Mouse (Mus musculus) forebrain, embryonic 14.5 days (tissue): ENCODE results near the gene Celf5. TPM values are rescaled to one million over a fixed set of nuclear protein-coding genes. Genes with fewer than 3 reads are reported as not detected.

Source experiments
- ATAC-seq: fragments of 200-750 bp; cut with Nextera tagmentation; 2 replicates; pipeline ENCODE4 v1.8.0; 2017; ENCODE audit warnings: mild to moderate bottlenecking, moderate library complexity
- DNase-seq: peaks from one replicate; pipeline ENCODE4 v3.0.0-alpha.2; 2015; ENCODE audit warnings: low spot score
- H3K27ac ChIP-seq: fragments of 300-500 bp; sonication (generic); 2 replicates; pipeline ENCODE4 v1.5.1; 2014; ENCODE audit warnings: low read depth, mild to moderate bottlenecking, control low read depth, low read length, moderate library complexity
- H3K27me3 ChIP-seq: fragments of 300-500 bp; sonication (generic); replicated peaks from 2 replicates; pipeline ENCODE4 v1.6.1; 2014; ENCODE audit warnings: low read length, control low read depth, mixed read lengths; ENCODE audit not compliant: control insufficient read depth, insufficient read depth
- H3K36me3 ChIP-seq: fragments of 300-500 bp; sonication (generic); 2 replicates; pipeline ENCODE4 v1.6.1; 2014; ENCODE audit warnings: low read length, control low read depth; ENCODE audit not compliant: control insufficient read depth, insufficient read depth
- H3K4me1 ChIP-seq: fragments of 300-500 bp; sonication (generic); 2 replicates; pipeline ENCODE4 v1.6.1; 2014; ENCODE audit warnings: antibody characterized with exemption, low read length, control low read depth; ENCODE audit not compliant: control insufficient read depth, insufficient read depth
- H3K4me2 ChIP-seq: fragments of 300-500 bp; sonication (generic); 2 replicates; pipeline ENCODE4 v1.6.1; 2014; ENCODE audit warnings: mild to moderate bottlenecking, control low read depth, low read length
- H3K4me3 ChIP-seq: fragments of 300-500 bp; sonication (generic); 2 replicates; pipeline ENCODE4 v1.5.1; 2014; ENCODE audit warnings: low read depth, low read length, control low read depth
- H3K9ac ChIP-seq: fragments of 300-500 bp; sonication (generic); 2 replicates; pipeline ENCODE4 v1.6.1; 2014; ENCODE audit warnings: mild to moderate bottlenecking, low read length, control low read depth, moderate library complexity
- H3K9me3 ChIP-seq: fragments of 300-500 bp; sonication (generic); replicated peaks from 2 replicates; pipeline ENCODE4 v1.6.1; 2016; ENCODE audit warnings: low read length, control low read depth, mixed read lengths; ENCODE audit not compliant: control insufficient read depth
- WGBS: fragments of 180-500 bp; shearing (Covaris S2); extraction: QIAGEN DNeasy Blood & Tissue Kit; methylation state at CpG from one replicate; pipeline ENCODE4 v1.1.7; 2014; 5-methylcytosine and 5-hydroxymethylcytosine counted together
- polyA plus RNA-seq: library from polyadenylated mRNA; unstranded; fragments of >200 nt; fragmentation: Nextera tagmentation; extraction: Ambion mirVana; gene quantifications from 2 replicates; pipeline ENCODE4 v1.2.1, GENCODE M21; 2014

Gene Celf5
- polyA plus RNA-seq, 1 experiment from 2014 or later: 57.9 TPM

DNA sequence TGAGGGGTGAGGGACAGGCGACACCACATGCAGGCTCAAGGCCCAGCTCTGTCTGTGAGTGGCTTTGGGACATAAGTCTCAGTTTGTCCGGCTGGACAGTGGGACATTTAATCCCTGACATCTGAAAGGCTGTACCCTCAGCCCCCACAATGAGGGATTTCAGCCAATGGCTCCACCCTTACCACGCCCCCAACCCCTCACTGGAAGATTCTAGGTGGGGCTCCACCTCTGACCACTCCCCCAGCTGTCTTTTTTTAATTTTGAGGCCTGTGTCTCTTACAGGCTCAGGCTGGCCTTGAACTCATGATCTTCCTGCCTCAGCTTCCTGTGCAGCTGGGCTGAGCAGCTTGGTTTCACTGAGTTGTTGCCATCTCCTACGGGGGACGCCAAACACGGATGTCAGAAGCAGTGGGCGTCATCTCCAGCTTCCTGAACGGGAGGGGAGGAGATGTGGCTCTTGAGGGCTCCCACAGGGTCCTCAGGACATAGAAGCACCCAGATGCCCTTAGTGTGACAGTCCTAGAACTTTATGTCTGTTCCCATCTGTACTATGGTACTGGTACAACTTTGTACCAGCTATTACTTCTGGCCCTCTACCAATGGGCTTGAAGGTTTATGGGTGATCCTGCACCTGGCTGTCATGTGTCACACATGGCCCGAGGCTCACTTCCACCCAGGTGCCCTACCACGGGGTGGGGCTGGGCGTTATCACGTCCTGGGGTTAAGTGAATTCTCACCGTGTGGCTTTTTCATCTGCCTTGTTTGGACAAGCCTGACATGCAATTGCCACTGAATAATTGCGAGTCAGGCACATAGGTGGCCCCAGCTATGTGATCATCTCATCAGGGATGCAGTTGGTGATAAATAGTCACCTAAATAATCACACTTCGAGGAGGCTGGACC lies 47.9 kb downstream of the Celf5 start:
- H3K4me2 ChIP-seq: no peak overlapping the region
- no peaks in the 10 kb centered on the region for H3K27me3 ChIP-seq
- no peaks in the 10 kb centered on the region for H3K9me3 ChIP-seq
- no peaks in the 10 kb centered on the region for H3K36me3 ChIP-seq
- 69% methylated on average over 15 of the region's 15 CpGs for whole genome bisulfite sequencing
- no peak overlapping the region for H3K9ac ChIP-seq
- H3K4me1 ChIP-seq: peaks cover 18% of the 10 kb centered on the region
- ATAC-seq: no peak
- no peak overlapping the region for H3K4me3 ChIP-seq
- no peak for DNase-seq
- H3K27ac ChIP-seq: peak overlapping the region; percentile 59; the same call in 1 of the 2 replicates

DNA sequence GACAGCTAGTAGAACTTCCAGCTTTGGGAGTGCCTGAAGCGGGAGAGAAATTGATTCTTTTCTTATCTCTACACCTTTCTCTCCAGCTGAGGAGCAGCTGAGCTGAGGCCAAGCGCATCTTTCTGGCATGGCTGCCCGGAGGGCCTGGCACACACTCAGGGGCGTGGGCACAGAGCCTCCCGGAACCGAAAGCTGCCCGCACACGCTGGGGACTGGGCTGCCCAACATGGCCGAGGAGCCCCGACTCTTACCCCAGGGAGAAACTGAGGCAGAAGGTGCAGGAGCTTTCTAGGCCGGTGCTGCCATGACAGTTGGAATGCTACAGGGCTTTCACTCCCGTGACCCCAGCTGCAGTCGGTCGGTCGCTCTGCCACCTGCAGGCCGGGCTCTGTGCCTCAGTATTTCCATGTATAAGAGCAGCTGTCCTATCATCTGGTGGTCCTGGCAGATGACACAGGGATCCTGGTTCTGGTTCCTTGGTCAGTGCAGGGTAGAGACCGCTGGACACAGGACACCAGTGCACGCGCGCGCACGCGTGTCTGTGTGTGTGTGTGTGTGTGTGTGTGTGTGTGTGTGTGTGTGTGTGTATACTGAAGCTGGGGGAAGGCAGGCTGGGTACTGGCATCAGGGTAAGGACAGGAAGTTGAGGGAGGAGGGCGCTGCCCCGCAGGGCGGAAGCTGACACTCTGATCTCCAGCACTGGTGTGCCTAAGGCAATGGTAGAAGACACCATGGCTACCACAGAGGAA lies 48.8 kb downstream of the Celf5 start:
- Histone ChIP-seq H3K27ac (no peak overlapping the region), H3K4me1 (peaks cover 19% of the 10 kb centered on the region), H3K36me3 (no peaks in the 10 kb centered on the region), H3K9me3 (no peaks in the 10 kb centered on the region), H3K4me3 (no peak overlapping the region), H3K4me2 (no peak overlapping the region; the same call in 1 of the 2 replicates), H3K9ac (no peak overlapping the region), H3K27me3 (no peaks in the 10 kb centered on the region)
- ATAC-seq: no peak
- WGBS: 82% methylated on average over 26 of the region's 26 CpGs
- no peak for DNase-seq

DNA sequence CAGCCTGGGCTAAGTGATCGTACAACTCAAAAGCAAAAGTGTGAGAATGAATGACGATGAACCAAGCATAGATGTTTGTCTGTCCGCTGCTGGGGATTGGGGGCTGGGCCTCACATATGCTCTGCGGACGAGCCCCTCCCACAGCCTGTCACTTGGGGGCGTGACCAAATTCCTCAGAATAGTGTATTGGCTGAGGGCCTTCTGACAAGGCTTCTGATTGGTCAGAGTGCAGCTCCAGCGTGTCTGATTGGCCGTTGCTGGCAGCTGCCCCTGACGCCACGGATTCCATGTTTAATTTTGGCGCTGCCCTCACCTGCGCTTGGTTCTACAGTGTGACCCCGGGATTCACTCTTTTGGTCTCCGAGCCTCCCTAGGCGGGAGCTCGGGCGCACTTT lies 49.6 kb downstream of the Celf5 start:
- ATAC-seq: peak; percentile 83
- H3K27me3 ChIP-seq: 0 out of 2 replicates have a peak, but pooled peaks cover 6% of the 10 kb centered on the region

DNA sequence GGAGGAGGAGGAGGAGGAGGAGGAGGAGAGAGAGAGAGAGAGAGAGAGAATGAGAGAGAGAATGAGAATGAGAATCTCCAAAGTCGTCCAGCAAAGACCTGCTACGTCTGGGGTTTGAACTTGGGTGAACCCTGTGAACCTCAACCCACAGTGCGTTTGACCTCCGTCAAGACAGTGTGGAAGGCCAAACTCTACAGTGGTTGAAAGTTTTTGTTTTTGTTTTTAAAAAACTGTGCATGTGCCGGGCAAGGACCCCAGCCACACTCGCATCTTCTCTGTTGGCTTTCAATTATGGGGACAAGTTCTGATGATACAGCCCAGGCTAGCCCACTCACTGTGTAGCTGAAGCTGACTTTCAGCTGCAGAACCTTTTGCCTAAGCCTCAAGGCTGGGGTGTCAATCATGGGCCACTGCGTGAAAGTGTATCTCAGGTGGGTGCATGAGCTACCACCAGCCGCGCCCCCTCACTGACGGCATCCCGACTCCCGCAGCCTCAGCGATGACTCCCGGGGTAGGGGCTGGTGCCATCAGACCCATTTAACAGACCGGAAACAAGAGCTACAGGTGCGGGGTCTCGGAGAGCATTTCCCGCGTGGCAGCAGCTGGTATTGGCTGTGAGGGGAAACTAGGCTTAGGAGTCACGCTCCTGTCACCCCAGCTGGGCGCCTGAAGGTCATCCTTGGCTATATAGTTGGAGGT lies 50.2 kb downstream of the Celf5 start:
- Histone ChIP-seq H3K4me3 (peak overlapping the region; percentile 3; the same call in 1 of the 2 replicates), H3K27ac (peak overlapping the region; percentile 41; the same call in 1 of the 2 replicates), H3K27me3 (0 out of 2 replicates have a peak, but pooled peaks cover 8% of the 10 kb centered on the region), H3K4me2 (peak overlapping the region; percentile 41), H3K4me1 (peaks cover 19% of the 10 kb centered on the region), H3K36me3 (no peaks in the 10 kb centered on the region), H3K9me3 (no peaks in the 10 kb centered on the region), H3K9ac (no peak overlapping the region)
- DNase-seq: no peak
- whole genome bisulfite sequencing: 58% methylated on average over 21 of the region's 21 CpGs
- ATAC-seq: peak; percentile 4; the same call in 1 of the 2 replicates

More for the DNA sequence above, 49.6 kb downstream of the Celf5 start:
- WGBS: 4% methylated on average over 17 of the region's 17 CpGs
- no peaks in the 10 kb centered on the region for H3K9me3 ChIP-seq
- peak overlapping the region; percentile 3 for H3K4me3 ChIP-seq
- H3K4me2 ChIP-seq: peak overlapping the region; percentile 41
- peak; percentile 99 for DNase-seq
- peaks cover 19% of the 10 kb centered on the region for H3K4me1 ChIP-seq
- H3K9ac ChIP-seq: peak overlapping the region; percentile 25; the same call in 1 of the 2 replicates
- no peak overlapping the region; the same call in 1 of the 2 replicates for H3K27ac ChIP-seq
- no peaks in the 10 kb centered on the region for H3K36me3 ChIP-seq

DNA sequence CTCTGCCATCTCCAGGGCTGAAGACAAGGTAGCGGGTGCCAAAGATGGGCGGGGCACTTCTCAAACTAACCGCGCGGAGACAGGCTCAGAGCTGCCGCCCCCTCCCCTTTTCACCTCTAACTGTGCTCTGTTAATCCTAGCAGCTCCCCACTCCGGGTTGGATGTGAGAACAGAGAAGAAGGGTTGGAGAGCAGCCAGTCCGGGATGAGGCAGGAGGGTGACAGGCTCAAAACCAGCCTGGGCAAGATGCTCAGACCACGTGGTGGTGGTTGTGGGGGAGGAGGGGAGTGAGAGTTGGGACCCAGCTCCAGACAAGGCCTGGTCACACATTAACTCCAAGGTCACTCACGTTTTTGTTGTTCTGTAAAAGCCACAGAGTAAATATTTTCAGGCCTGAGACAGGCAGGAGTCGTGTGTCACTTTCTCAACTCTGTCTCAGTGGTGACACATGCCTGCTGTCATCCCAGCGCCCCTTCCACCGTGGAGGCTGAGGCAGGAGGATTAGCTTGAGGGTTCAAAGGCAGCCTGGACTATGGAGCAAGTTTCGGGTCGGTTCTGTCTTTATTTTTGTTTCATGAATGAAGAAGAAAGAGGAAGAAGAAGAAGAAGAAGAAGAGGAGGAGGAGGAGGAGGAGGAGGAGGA lies 50.9 kb downstream of the Celf5 start:
- DNase-seq (peak; percentile 87), ATAC-seq (peak; percentile 9)
- Histone ChIP-seq H3K36me3 (no peaks in the 10 kb centered on the region), H3K9me3 (no peaks in the 10 kb centered on the region), H3K9ac (no peak overlapping the region; the same call in 1 of the 2 replicates), H3K4me3 (peak overlapping the region; percentile 77; the same call in 1 of the 2 replicates), H3K27ac (peak overlapping the region; percentile 92), H3K4me2 (peak overlapping the region; percentile 88), H3K27me3 (0 out of 2 replicates have a peak, but pooled peaks cover 8% of the 10 kb centered on the region), H3K4me1 (peaks cover 24% of the 10 kb centered on the region)
- WGBS: 15% methylated on average over 15 of the region's 15 CpGs

DNA sequence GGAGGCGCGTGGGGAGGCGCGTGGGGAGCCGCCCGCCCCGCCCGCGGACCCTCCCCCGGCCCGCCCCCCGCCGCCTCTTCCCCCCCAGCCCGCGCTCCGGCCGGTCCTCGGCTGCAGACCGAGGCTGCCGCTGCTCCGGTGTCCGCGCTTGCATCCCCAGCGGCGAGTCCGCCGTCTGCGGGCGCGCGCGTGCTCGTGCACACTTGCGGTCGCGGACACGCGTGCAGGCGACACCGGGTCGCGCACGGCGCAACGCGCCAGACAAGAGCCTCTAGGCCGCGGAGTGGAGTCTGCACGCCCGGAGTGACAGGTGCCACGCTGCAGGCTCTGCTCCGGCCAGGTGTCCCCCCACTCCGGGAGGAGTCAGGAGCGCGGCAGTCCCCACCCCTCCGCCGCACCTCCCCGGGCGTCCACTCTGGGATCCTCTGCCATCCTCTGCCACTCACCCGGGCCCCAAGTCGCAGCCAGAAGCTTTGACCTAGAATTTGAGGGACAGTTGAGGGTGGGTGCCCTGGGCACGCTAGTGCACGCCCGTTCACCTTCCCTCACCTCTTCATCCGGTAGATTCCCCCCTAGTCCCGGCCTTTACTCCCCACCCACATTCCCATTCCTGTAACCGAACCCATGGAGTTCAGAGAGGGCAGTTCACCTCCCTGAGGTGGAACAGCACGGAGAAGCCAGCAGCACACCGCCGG lies 51.5 kb downstream of the Celf5 start:
- no peaks in the 10 kb centered on the region for H3K9me3 ChIP-seq
- no peaks in the 10 kb centered on the region for H3K36me3 ChIP-seq
- peak overlapping the region; percentile 88 for H3K4me2 ChIP-seq
- H3K9ac ChIP-seq: peak overlapping the region; percentile 90
- H3K4me1 ChIP-seq: peaks cover 28% of the 10 kb centered on the region
- H3K27me3 ChIP-seq: 0 out of 2 replicates have a peak, but pooled peaks cover 8% of the 10 kb centered on the region
- H3K4me3 ChIP-seq: peak overlapping the region; percentile 77
- DNase-seq: peak; percentile 63
- peak overlapping the region; percentile 92 for H3K27ac ChIP-seq
- under 1% methylated on average over 41 of the region's 70 CpGs for WGBS
- peak; percentile 13 for ATAC-seq

DNA sequence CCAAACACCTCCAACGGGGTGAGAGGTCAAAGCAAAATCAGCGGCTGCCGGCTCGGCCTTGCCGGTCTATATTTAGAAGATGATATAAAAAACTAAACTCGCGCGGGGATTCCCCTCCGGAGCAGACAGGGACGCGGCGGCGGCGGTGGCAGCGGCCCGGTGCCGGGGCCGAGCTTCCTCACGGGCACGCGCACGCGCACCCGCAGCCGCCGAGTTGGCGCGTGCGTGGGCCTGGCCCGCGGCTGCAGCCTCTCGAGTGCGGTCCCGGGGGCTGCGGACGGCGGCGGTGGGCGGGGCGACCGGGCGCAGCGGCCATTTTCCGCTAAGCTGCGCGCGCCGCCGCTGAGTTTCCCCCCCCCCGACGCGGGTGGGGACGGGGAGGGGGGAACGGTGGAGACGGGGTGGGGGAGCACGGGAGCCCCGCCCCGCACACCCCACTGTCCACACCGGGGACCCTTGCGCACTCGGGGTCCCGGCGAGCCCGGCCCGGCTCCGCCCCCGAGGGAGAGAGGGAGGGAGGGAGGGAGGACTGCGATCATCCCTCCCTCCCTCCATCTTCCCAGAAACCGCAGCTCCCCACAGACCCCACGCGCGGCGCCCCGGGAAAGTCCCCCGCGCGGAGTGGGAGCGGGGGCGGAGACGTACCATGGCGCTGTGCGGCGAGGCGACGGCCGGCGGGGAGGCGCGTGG lies 52.2 kb downstream of the Celf5 start:
- H3K36me3 ChIP-seq: no peaks in the 10 kb centered on the region
- 0 out of 2 replicates have a peak, but pooled peaks cover 8% of the 10 kb centered on the region for H3K27me3 ChIP-seq
- H3K9me3 ChIP-seq: no peaks in the 10 kb centered on the region
- H3K4me1 ChIP-seq: peaks cover 30% of the 10 kb centered on the region
- H3K4me3 ChIP-seq: peak overlapping the region; percentile 77
- H3K27ac ChIP-seq: peak overlapping the region; percentile 92
- peak; percentile 81 for DNase-seq
- H3K4me2 ChIP-seq: peak overlapping the region; percentile 88
- peak; percentile 29 for ATAC-seq
- under 1% methylated on average over 45 of the region's 89 CpGs for WGBS
- peak overlapping the region; percentile 90 for H3K9ac ChIP-seq
